Mouse (Mus musculus) cortical plate, adult 2 months (tissue): ENCODE measurements at regions not wholly inside any gene's neighbourhood (a gene's known extent, or its start where the extent isn't known, plus 50 kb on each side); places are given as distances from the start of the nearest gene placed in this dataset.

Experiments used
- CTCF ChIP-seq: fragments of 200-500 bp; IDR thresholded peaks from 2 replicates; pipeline ENCODE4 v1.5.1; 2011; ENCODE audit warnings: mild to moderate bottlenecking, control low read depth, low read length; ENCODE audit not compliant: insufficient read depth; ENCODE audit errors: extremely low read depth
- POLR2A ChIP-seq: fragments of 200-500 bp; IDR thresholded peaks from 2 replicates; pipeline ENCODE4 v1.6.1; 2011; ENCODE audit warnings: mild to moderate bottlenecking, low read length, control low read depth; ENCODE audit not compliant: insufficient read depth; ENCODE audit errors: extremely low read depth

- TF ChIP-seq CTCF (no peak), POLR2A (no peak)
These were observed 196.7 kb upstream of the Sp8 start for GRCm38 (mm10) chr12:118649323-118649973.
